Mouse (Mus musculus) C2C12 (cell line): ENCODE measurements at regions not wholly inside any gene's neighbourhood (a gene's known extent, or its start where the extent isn't known, plus 50 kb on each side); places are given as distances from the start of the nearest gene placed in this dataset.

Experiments
- CTCF ChIP-seq: IDR thresholded peaks from one replicate; pipeline ENCODE4 v1.5.1; 2011; ENCODE audit not compliant: control insufficient read depth, insufficient read depth, insufficient read length
- MAX ChIP-seq: IDR thresholded peaks from one replicate; pipeline ENCODE4 v1.6.1; 2011; ENCODE audit warnings: mild to moderate bottlenecking, control low read depth
- MYOD1 ChIP-seq: IDR thresholded peaks from one replicate; pipeline ENCODE4 v1.6.1; 2011; ENCODE audit warnings: low read depth; ENCODE audit not compliant: control insufficient read depth, insufficient read length
- MYOG ChIP-seq: IDR thresholded peaks from one replicate; pipeline ENCODE4 v1.6.1; 2011; ENCODE audit not compliant: control insufficient read depth, insufficient read length; ENCODE audit errors: extremely low read depth
- USF1 ChIP-seq: IDR thresholded peaks from one replicate; pipeline ENCODE4 v1.6.1; 2011; ENCODE audit warnings: low read depth, mild to moderate bottlenecking, control low read depth, moderate library complexity

DNA sequence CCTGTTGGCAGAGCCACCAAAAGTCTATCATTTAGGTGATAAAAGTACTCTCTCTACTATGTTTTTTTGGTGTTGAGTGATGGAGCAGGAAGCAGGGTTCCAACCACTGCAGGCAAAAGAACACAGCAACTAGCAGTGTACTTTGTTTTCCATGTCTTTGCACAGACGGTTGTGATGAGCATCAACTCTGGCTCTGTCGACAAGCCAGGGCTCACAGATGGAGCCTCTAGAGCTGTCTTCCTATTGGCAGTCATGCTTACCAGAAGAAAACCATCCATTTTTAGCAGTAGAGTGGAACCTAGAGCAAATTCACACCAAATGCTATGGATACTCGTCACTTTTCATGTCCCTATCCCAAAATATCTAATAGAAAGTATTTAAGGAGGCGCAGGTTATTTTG is 182.0 kb upstream of the Brinp3 start:
- TF ChIP-seq CTCF (no peak), USF1 (no peak), MAX (no peak), MYOD1 (no peak), MYOG (no peak)
